Mouse (Mus musculus) forebrain, embryonic 11.5 days (tissue): Measurements from ENCODE around the gene Kmt2e. TPM values are rescaled to one million over a fixed set of nuclear protein-coding genes. Genes with fewer than 3 reads are reported as not detected.

ENCODE experiments used
- ATAC-seq: fragments of 200-750 bp; cut with Nextera tagmentation; replicated peaks from 2 replicates; pipeline ENCODE4 v1.8.0; 2017; ENCODE audit warnings: moderate TSS enrichment; ENCODE audit not compliant: low FRiP score
- DNase-seq: peaks from one replicate; pipeline ENCODE4 v3.0.0-alpha.2; 2017; ENCODE audit warnings: low spot score
- H3K27ac ChIP-seq: fragments of 300-500 bp; sonication (generic); 2 replicates; pipeline ENCODE4 v1.5.1; 2014; ENCODE audit warnings: low read depth, low read length
- H3K27me3 ChIP-seq: fragments of 300-500 bp; sonication (generic); 2 replicates; pipeline ENCODE4 v1.6.1; 2014; ENCODE audit warnings: mild to moderate bottlenecking, low read length, mixed read lengths; ENCODE audit not compliant: control insufficient read depth, insufficient read depth
- H3K36me3 ChIP-seq: fragments of 300-500 bp; sonication (generic); 2 replicates; pipeline ENCODE4 v1.6.1; 2014; ENCODE audit warnings: mild to moderate bottlenecking, low read length, moderate library complexity, mixed read lengths; ENCODE audit not compliant: control insufficient read depth, insufficient read depth
- H3K4me1 ChIP-seq: fragments of 300-500 bp; sonication (generic); replicated peaks from 2 replicates; pipeline ENCODE4 v1.6.1; 2014; ENCODE audit warnings: low read length, mixed read lengths; ENCODE audit not compliant: control insufficient read depth, insufficient read depth
- H3K4me2 ChIP-seq: fragments of 300-500 bp; sonication (generic); 2 replicates; pipeline ENCODE4 v1.6.1; 2014; ENCODE audit warnings: low read depth, mild to moderate bottlenecking, low read length, moderate library complexity, mixed read lengths; ENCODE audit not compliant: severe bottlenecking
- H3K4me3 ChIP-seq: fragments of 300-500 bp; sonication (generic); 2 replicates; pipeline ENCODE4 v1.5.1; 2014; ENCODE audit warnings: low read depth, low read length
- H3K9ac ChIP-seq: fragments of 300-500 bp; sonication (generic); 2 replicates; pipeline ENCODE4 v1.6.1; 2014; ENCODE audit warnings: low read length
- H3K9me3 ChIP-seq: fragments of 300-500 bp; sonication (generic); 2 replicates; pipeline ENCODE4 v1.6.1; 2016; ENCODE audit warnings: low read length, mixed read lengths; ENCODE audit not compliant: control insufficient read depth
- WGBS: fragments of 180-500 bp; shearing (Covaris S2); extraction: QIAGEN DNeasy Blood & Tissue Kit; methylation state at CpG from one replicate; pipeline ENCODE4 v1.1.7; 2014; 5-methylcytosine and 5-hydroxymethylcytosine counted together
- polyA plus RNA-seq: library from polyadenylated mRNA; unstranded; fragments of >200 nt; fragmentation: Nextera tagmentation; extraction: Ambion mirVana; gene quantifications from 2 replicates; pipeline ENCODE4 v1.2.1, GENCODE M21; 2014

Gene Kmt2e
- polyA plus RNA-seq: 104 TPM in 2 replicates

DNA sequence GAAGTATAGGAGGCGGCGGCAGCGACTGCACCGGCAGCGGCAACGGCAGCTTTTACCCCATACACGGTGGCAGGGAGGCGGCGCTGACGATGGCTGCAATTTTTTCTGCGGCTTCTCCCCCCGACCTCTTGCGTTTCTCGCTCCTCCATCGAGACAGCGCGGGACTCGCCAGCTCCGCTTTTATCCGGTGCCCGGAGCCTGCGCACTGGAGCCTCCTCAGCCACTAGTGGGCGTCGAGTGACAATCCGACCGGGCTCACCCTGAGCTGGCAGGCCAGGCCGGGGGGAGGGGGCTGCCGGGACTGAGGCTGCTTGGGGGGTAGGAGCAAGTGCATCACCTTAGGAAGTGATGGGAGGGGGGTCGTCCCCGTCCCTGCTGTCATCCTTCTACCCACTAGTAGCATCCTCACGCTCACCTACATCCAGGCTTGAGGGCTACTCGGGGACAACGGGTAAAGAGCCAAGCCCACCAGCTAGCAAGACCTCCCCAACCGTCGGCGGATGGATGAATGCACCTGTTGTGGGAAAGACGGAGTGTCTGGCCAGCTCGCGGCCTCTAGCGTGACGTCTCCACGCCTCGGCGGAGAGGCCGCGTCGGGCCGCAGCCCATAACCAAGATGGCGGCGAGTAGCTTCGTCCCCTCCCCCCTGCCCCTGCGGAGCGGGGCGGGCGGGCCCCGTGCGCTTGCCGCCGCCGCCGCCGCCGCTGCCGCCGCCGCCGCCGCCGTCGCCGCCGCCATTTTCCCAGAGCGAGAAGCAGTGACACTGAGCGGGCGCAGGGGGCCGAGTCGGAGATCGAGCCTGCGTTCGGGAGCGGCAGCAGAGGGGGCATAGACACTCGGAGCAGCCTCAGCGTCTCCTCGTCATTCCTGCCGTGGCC lies at the start of gene Kmt2e:
TSS of gene Kmt2e (plus strand) at position 722 of the 878 bp plus-strand sequence.
- no peaks in the 10 kb centered on the region for H3K36me3 ChIP-seq
- H3K9me3 ChIP-seq: no peaks in the 10 kb centered on the region
- H3K9ac ChIP-seq: peak within 1 kb of the TSS; percentile 90
- peak within 1 kb of the TSS; percentile 99 for H3K27ac ChIP-seq
- WGBS: under 1% methylated on average over 84 of the region's 85 CpGs
- ATAC-seq (peak; percentile 80), DNase-seq (peak; percentile 94)
- H3K4me3 ChIP-seq: peak within 1 kb of the TSS; percentile 97
- H3K4me1 ChIP-seq: no peaks in the 10 kb centered on the region; the same call in 1 of the 2 replicates
- H3K27me3 ChIP-seq: no peaks in the 10 kb centered on the region
- peak within 1 kb of the TSS; percentile 78 for H3K4me2 ChIP-seq

DNA sequence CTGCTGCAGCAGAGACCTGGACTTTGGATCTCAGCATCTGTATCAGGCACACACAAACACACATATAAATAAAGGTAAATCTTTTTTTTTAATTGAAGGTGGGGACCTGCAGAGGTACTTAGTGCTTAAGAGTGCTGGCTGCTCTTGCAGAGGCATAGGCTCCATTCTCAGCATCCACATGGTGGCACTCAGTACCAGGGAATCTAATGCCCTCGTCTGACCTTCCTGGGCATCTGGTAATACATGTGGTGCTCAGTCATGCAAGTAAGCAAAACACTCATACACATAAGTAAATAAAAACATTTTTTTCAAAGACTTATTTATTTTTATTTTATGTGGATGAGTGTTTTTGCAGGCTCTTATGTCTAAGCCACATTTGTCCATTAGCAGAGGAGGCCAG lies 49.1 kb upstream of the Kmt2e start:
- no peak for DNase-seq
- 83% methylated on average over 1 of the region's 1 CpGs for WGBS
- ATAC-seq: no peak
- no peak overlapping the region for H3K4me3 ChIP-seq
- no peaks in the 10 kb centered on the region for H3K27me3 ChIP-seq
- H3K4me2 ChIP-seq: no peak overlapping the region
- H3K9me3 ChIP-seq: no peaks in the 10 kb centered on the region
- H3K4me1 ChIP-seq: no peaks in the 10 kb centered on the region; the same call in 1 of the 2 replicates
- H3K27ac ChIP-seq: no peak overlapping the region
- no peaks in the 10 kb centered on the region for H3K36me3 ChIP-seq
- H3K9ac ChIP-seq: no peak overlapping the region

DNA sequence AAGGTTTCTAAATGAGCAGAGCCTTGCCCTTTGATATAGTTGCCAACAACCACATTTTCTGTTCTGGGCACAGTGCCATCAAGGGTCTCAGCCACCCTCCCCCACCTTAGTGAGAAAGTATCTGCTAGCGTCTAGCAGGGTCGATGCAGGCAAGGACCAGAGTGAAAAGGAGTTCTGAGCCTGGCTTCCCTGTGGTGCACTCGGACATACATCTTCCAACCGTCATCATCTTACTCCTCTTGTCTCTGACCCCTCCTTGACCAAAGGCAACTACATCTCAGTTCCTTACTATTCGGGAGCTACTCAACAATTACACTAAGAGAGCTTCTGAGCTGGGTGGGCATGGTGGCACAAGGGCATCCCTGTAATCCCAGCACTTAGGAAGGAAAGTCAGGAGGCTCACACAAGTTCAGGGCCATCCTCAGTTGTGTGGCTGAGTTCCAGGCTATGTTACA lies 48.5 kb upstream of the Kmt2e start:
- Histone ChIP-seq H3K4me3 (no peak overlapping the region), H3K9me3 (no peaks in the 10 kb centered on the region), H3K27me3 (no peaks in the 10 kb centered on the region), H3K36me3 (no peaks in the 10 kb centered on the region), H3K4me1 (no peaks in the 10 kb centered on the region; the same call in 1 of the 2 replicates), H3K9ac (no peak overlapping the region), H3K4me2 (no peak overlapping the region), H3K27ac (no peak overlapping the region)
- WGBS: 63% methylated on average over 5 of the region's 5 CpGs
- DNase-seq (no peak), ATAC-seq (peak; percentile 40; the same call in 1 of the 2 replicates)

DNA sequence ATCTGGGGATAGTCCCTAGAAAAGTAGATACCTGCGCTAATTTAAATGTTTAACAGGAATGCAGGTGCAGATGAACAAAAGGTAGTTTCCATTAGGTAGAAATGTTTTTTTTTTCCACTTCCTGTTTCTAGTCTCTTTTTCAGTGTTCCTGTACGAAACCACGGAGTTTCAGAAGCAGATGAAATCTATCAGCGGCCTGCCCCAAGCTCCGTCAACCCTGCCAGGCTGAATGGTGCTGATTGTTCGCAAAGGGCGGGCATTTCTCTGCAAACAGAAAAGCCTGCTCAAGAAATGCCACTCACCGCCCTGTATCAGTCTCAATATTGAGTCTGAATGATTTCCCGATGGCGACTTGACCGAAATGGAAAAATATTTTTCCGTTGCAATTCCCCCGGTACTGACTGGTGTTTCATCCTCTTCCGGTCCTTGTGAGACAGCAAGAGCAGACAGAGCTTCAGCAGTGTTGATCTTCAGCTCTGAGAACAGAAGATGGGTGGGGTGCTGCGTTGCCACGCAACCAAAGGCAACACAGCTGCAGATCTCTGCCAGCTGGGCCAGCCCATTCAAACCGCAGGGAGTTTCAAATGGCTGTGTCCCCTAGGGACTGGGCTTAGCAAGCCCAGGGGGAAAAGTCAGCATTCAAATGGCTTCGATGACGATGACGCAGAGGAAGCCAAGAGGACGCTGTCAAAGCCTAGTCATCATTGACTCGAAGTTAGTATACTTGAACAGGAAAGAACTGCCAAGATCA lies 47.5 kb upstream of the Kmt2e start:
- ATAC-seq (peak; percentile 95), DNase-seq (peak; percentile 85)
- 3% methylated on average over 22 of the region's 22 CpGs for WGBS
- Histone ChIP-seq H3K27me3 (no peaks in the 10 kb centered on the region), H3K9ac (peak overlapping the region; percentile 53), H3K36me3 (no peaks in the 10 kb centered on the region), H3K4me1 (no peaks in the 10 kb centered on the region; the same call in 1 of the 2 replicates), H3K27ac (peak overlapping the region; percentile 59; the same call in 1 of the 2 replicates), H3K9me3 (no peaks in the 10 kb centered on the region), H3K4me2 (peak overlapping the region; percentile 62), H3K4me3 (peak overlapping the region; percentile 34)

DNA sequence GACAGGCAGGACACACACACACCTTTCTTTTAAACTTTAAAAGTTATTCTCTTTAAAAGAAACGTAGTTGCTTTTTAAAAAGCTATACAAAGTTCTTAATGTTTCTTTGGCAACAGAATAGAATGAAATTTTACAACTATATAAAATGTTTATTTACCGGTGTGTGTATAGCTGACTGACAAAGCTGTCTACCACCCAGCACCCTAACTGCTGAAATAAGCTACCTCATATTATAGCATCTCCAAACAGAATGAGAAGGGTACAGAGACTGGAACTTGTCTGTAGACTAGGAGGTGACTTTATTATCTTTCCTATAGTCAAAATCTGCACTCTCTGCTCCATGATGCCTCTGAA lies 47.0 kb upstream of the Kmt2e start:
- H3K4me2 ChIP-seq: peak overlapping the region; percentile 62
- DNase-seq: no peak
- no peak overlapping the region for H3K27ac ChIP-seq
- no peak for ATAC-seq
- no peaks in the 10 kb centered on the region for H3K27me3 ChIP-seq
- H3K4me1 ChIP-seq: no peaks in the 10 kb centered on the region; the same call in 1 of the 2 replicates
- H3K9ac ChIP-seq: no peak overlapping the region
- no peak overlapping the region for H3K4me3 ChIP-seq
- no peaks in the 10 kb centered on the region for H3K9me3 ChIP-seq
- H3K36me3 ChIP-seq: no peaks in the 10 kb centered on the region
- 62% methylated on average over 2 of the region's 2 CpGs for WGBS

DNA sequence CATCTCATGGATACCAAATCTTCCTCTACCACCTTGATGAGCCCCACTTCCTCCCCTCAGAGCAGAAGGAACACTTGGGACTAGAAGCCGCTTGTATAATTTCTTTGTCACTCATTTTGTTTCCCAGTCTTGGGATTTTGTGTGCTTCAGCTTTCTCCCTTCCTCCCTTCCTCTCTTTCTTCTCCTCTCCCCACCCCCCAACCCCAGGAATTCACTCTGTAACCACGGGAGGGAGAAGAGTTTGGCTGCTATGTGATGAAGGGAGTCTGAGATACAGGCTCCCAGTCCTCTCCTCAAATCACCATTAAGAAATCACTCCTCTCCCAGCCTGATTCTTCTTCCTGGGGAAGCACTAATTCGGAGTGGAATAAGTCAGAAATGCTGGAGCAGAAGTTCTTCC lies 46.1 kb upstream of the Kmt2e start:
- Histone ChIP-seq H3K27me3 (no peaks in the 10 kb centered on the region), H3K4me3 (no peak overlapping the region), H3K4me2 (no peak overlapping the region), H3K27ac (no peak overlapping the region), H3K36me3 (no peaks in the 10 kb centered on the region), H3K9ac (no peak overlapping the region), H3K4me1 (no peaks in the 10 kb centered on the region; the same call in 1 of the 2 replicates), H3K9me3 (no peaks in the 10 kb centered on the region)
- 34% methylated on average over 3 of the region's 3 CpGs for WGBS
- DNase-seq (no peak), ATAC-seq (no peak)

DNA sequence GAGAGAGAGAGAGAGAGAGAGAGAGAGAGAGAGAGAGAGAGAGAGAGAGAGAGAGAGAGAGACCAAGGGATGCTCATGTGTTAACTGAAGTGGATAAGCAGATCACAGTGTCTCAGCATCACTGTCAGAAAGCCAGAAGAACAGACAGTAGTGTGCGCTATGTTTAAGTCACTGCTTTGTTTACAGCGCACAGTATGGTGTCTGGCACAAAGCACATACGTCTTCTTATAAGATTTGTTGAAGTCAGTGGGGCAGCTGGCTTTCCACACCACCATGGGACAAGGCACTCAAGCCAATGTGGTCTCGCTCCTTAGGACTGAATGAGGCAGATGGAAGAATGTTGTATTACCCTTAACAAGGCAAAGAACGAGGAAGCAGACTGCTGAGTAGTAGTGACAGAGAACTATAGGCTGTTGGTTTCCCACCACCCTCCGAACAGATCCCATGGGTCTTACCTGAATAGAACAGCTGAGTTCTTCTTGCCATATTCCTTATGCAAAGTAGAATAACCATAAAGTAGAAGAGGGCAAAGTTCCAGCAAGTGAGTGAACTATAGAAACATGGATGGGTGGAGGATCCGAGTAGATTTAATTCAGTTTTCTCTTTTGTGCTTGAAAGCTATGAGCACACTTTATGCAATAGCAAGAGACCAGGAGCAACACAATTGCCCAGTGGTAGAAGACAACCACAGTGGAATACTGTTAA lies 44.5 kb upstream of the Kmt2e start:
- no peak overlapping the region for H3K4me3 ChIP-seq
- ATAC-seq: no peak
- no peak overlapping the region for H3K27ac ChIP-seq
- no peaks in the 10 kb centered on the region for H3K27me3 ChIP-seq
- H3K4me2 ChIP-seq: no peak overlapping the region
- no peaks in the 10 kb centered on the region; the same call in 1 of the 2 replicates for H3K4me1 ChIP-seq
- no peak for DNase-seq
- H3K36me3 ChIP-seq: no peaks in the 10 kb centered on the region
- WGBS: 86% methylated on average over 7 of the region's 7 CpGs
- H3K9ac ChIP-seq: no peak overlapping the region
- no peaks in the 10 kb centered on the region for H3K9me3 ChIP-seq

DNA sequence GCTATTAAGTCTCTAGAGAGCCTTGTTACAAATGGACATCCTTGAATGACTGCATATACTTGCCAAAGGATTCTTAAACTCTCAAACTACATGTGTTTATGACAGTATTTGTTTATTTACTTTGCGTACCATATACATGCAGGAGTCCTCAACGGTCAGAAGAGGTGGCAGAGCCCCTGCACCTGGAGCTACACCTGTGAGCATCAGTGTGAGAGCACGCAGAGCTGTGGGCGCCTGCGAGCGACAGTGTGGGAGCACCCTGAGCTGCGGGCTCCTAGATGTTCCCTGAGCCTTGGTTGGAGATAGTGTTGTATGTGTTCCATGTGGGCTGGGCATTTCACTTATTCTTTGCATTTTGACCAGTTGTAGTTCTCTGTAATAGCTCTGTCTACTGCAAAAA lies 42.5 kb upstream of the Kmt2e start:
- Histone ChIP-seq H3K4me1 (no peaks in the 10 kb centered on the region), H3K9me3 (no peaks in the 10 kb centered on the region), H3K36me3 (no peaks in the 10 kb centered on the region), H3K4me2 (no peak overlapping the region), H3K9ac (no peak overlapping the region), H3K27ac (no peak overlapping the region), H3K4me3 (no peak overlapping the region), H3K27me3 (no peaks in the 10 kb centered on the region)
- no peak for ATAC-seq
- 91% methylated on average over 7 of the region's 7 CpGs for WGBS
- no peak for DNase-seq
